Mouse (Mus musculus): Measurements from ENCODE around the gene Haus2.

Haus2 gene

GRCm38 (mm10) chr2:120670253-120670652 is 61.1 kb downstream of the Haus2 start:
- no peak for DNase-seq
